Mouse (Mus musculus) T-helper 17 cell (primary cell): ENCODE data around the gene Fbxw7.

Source experiments
- in situ Hi-C, 2 experiments: fragments of 300-600 bp; cut with MboI, MseI; formaldehyde crosslinking; loops; 1 replicate in 1 of 2; 2 replicates in 1 of 2; pipeline ENCODE4 v1.15.1; 2025; ENCODE audit warnings: high pct_unique_total_duplicates in 2 of 2

The Fbxw7 gene

DNA sequence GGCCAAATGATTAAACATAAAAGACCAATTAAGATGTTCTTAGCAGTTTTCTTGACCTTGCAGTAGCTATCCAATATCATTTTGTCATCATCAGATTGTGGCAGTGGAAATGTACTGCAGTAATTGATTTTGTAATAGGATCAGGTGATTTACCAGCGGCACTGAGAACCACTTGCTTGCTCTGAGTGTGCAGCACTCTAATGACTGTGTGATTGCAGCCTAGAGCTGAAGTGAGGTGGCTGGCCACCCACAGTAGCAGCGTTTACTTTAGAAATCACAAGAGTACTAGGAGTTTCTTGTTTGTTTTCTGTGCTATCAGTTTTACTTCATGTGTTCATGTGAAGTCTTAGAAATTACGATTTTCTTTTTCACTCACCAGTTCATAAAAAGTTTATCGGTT lies 61.1 kb downstream of the Fbxw7 start:
- in situ Hi-C loops: no loop called here

DNA sequence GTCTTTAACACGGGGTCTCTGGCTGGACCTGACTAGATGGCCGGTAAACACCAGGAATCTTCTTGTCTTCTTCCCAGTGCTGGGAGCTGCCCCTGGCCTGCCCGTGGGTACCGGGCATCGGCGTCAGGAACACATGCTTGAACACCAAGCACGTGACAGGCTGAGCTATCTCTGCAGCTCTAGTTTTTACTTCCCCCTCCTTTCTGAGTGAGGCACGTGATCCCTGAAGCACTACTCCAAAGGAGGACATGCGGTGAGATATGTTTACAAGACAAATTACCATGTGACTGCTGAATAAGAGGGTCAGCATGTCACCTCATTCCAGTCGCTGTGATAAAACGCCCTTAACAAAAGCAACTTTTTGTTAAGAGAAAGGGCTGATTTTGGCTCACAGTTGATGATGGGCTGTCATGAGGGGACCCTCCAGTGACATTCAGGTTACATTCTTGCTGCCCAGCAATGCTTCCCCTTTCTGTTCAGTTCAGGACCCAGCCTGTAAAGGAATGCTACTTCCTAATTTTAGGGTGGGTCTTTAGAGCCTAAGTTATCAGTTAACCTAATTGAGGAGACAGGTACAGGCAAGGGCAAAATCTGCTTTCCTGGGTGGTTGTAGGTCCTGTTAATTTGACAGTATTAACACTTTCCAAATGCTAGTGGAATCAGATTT lies 68.9 kb downstream of the Fbxw7 start:
- in situ Hi-C loops: no loop called here

DNA sequence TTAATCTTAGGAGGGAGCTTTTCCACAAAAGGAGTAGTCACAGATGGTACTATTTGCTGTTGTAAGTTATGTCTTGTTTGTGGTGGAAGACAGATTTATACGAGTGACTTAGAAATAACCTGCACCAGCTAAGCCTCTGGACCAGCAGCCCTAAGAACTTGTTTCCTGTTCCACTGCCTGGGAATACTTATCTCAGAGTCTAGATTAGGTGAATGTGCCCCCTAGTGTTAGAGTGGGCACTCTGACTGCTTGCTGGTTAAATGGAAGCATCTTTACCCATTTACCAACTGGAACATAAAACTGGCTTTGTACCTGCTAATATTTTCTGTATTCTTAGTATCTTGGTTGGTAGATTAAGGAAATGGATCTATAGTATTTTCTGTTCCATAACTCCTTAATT lies 74.6 kb downstream of the Fbxw7 start:
- in situ Hi-C loops: no loop called here

DNA sequence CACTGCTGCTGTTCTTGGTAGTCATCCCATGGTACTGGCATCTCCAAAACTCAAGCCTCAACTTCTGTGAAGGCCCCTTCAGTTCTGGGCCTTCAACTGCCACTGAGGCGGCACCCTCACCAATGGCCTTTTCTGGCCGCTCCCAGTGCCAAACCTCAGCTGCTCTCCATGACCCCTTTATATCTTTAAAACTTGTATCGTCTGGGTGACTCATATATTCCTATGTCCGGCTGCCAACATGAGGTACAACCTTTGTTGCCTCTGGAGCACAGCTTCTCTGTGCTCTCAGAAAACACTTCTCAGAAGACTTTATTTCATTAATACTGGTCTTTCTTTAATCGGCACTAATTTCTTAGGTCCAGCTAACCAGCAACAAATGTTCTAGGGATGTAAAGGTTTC lies 75.9 kb downstream of the Fbxw7 start:
- in situ Hi-C loops: no loop called here

DNA sequence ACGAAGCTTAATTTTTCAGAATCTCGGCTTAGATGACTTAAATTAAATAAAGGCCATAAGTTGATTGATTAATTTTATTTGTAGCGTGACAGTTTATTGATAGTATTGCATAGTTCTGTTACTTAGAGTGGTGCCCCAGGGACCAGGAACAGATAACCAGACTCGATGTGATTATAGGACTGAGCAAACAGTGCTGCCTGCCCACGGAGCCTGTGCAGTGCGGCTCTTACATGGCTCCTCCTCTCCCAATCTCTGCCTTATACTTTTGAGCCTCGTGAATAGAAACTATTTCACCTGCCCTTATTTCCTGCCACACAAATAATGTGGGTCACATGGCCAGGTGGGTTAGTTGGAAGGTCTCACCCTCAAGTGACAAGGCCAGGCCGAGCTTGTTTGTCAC lies 82.9 kb downstream of the Fbxw7 start:
- in situ Hi-C loops: no loop called here

DNA sequence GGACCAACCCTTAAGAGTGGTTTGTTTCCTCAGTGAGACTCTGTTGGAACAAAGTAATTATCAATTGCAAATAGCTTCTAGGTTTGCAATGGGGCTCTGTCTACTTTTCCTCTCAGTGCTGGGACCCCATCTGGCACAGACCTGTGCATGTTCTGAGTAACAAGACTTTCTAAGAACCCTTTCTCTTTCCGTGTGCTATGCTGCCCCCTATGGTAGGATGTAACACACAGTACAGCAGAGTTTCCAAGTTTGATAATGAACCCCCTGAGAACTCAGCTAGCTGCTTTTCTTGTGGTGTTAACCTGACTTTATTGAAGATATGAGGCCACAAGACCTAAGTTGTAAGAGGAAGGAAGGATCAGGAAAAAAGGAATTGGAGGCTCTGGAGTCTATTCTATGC lies 91.5 kb downstream of the Fbxw7 start:
- in situ Hi-C loops: loop anchor here in 1 of 2 experiments (10.0 kb wide), 1 partner anchor 562 kb away; no protein-coding TSS in a partner anchor

DNA sequence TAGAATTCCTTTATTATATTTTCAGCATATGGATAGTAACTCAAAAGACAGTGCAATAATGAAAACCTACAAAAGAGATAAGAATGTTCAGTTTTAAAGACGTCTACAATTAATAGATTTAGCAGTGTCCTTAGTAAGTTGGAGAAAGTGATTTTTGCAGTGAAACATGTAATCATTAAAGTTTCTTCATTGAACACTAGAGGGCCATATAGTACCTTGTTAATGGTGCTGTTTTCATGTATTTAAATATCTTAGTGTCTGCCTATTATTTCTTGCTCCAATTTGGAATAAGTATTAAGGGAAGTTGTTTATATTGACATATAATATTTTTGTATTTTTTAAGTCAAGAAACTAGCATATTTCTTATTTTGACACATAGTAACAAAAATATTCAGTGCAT lies 99.2 kb downstream of the Fbxw7 start:
- in situ Hi-C loops: no loop called here

DNA sequence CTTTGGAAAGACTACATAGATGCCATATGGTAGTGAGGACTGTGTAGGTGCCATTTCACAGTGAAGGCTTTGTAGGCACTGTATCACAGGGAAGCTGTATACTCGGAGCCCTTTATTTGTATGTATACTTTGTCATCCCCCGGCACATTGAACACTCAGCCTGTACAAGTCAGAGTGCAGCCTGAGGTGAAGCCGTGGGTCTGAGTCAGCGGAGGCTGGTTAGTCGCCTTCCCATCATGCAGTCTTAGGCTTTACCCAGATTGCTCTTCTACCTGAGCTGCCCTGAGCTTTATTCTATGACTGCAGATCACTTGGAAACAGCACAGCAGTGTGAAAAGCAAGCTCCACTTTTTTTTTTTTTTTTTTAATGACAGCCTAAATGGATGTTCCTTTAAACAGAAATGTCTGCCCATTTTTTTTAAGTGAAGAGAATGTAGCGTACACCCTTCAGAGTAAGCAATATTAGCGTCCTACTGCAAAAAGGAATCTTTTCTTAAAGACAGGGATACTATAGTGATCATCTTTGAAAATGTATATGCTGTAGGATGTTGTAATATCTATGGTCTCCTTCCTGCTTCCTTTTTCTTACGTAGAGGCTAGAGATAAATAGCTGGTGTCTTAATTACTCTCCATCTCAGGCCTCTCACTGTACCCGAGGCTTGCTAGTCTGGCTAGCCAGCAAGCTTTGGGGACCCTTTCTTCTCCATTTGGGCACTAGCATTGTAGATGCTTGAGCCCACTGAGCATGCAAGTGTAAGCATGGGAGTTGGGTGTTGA lies 103.0 kb downstream of the Fbxw7 start:
- in situ Hi-C loops: no loop called here

DNA sequence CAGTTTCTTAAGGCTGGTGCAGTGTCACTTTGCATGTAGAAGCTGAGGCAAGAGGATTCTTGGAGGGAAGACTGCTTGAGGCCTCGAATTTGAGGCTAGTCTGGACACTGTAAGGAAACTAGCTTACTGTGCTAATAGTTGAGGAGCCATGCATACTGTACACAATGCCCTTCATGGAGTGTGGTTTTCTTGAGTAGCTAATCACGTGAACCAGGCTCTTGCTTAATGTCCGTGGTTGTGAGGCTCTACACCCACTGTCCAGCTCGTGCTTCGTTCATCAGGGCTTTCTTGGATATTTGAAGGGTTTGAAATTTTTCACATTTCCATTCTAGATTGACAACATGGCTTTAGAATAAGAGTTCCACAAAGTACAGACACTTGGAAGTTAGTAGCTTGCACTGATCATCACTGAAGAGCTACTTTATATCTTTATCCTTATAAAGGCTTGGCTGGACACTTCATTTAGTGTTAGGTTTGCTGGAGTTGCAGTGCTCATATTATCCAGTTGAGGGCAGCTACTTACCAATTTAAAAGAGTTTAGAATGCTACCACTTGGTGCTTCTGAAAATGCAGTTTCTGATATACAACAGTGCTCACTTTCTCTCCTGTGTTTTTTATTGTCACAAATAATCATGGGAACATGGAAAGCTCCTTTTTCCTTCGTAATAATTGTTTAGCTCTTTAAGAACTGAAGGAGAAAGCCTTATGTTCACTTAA lies 106.8 kb downstream of the Fbxw7 start:
- in situ Hi-C loops: no loop called here

DNA sequence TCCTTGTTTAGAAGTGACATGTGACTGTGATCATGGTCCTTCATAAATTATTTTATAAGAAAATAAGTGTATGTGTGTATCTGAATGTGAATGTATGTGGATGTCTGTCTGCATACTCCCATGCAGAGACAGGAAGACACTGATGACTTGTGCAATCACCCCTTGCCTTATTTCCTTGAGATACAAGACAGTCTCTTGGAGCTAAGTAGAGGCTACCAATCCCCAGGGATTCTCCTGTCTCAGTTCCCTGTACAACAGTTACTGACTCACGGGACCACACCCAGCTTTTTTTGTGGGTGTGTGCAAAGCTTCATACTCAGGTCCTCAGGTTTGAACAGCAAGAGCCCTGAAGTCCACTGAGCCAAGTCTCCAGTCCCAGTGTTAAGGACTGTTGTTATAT lies 108.2 kb downstream of the Fbxw7 start:
- in situ Hi-C loops: no loop called here

DNA sequence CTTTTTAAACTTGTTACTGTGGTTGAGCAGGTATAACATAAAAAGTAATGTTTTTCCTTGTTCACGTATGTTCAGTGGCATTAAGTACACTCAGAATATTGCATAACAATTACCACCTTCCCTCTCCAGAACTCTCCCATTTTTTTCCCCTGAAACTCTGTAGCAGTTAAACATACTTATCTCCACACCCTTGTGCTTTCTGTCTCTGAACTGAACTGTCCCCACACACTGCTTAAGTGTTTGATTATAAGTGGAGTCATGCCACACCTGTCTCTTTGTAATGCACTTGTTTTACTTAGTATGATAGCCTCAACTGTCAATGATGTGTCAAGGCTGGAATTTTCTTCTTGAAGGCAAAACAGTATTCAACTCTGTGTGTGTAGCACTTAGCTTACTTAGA lies 108.6 kb downstream of the Fbxw7 start:
- in situ Hi-C loops: no loop called here

DNA sequence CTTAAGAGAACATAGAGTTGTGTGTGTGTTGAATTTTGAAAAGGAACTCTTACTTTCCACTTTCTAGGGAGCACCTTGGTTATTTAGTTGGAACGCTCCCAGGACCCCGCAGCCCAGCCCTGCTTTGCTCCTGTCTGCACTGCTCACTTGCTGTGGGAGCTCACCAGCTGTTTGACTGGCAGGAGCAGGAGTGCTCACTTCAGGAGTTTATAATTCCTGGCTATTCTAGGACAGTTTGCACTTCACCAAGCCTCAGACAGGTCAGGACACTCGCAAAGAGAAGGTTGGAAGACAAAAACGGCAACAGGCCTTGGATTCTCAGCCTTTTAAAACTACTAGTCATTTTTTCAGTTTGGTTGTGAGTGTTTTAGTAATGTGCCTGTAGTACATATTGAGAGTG lies 110.2 kb downstream of the Fbxw7 start:
- in situ Hi-C loops: no loop called here

DNA sequence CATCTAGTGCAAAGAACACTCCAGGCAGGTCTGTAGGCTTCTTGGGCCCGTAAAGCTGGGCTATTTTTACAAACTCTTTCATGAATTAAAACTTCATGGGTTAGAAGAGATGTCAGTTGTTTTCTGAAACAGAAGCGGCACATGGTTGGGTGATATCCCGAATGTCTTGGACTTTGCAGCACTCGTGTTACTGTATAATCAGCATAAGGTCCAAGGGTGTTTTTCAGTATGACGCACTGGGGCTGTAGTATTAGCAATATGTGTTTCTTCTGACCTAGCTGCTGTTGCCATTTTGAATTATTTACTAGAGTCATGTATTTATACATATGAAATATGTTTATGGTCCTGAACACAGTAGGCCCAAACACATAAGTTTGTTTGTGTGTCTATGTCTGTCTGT lies 111.1 kb downstream of the Fbxw7 start:
- in situ Hi-C loops: no loop called here

DNA sequence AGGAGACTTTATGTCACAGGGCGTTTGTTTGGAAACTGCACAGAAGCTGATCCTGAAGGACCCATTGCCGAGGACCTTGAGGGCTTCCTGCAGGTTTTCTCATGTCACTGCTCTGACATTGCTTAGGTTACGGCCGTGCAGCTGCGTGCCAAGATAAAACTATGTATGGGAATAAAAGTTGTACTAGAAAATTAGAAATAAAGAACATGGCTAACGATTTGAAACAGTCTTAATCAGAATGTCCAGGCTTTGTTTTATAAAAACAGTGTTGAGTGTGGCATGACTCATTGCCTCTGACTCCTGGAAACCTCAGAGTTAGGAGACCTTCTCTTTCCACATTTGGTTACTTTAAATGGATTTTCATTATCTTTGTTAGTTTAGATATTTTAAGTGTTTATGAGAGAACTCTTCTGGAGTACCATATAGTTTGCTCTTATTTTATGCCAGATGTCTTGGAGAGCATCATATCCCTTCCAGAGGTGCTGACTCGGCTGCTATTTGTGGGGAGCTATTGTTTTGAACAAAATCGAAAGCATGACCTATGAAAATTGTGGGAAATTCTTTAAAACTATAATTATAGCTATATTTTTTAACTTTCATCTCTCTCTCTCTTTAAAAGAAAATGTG lies 112.2 kb downstream of the Fbxw7 start:
- in situ Hi-C loops: no loop called here

DNA sequence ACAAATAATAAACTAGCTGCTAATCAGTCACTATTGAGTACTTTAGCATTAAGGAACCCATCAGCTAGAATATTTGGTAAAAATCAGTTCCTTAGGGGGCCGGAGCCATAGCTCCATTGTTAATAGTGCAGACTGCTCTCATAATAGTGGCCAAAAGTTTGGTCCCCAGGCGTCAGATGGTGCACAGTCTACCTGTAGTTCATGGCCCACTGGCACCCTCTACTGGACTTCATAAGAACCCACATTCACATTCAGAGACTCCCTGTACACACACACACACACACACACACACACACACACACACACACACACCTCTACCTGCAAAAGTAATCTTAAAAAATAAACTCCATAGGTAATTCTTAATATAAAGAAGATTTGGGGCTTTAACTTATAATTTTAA lies 112.8 kb downstream of the Fbxw7 start:
- in situ Hi-C loops: no loop called here

DNA sequence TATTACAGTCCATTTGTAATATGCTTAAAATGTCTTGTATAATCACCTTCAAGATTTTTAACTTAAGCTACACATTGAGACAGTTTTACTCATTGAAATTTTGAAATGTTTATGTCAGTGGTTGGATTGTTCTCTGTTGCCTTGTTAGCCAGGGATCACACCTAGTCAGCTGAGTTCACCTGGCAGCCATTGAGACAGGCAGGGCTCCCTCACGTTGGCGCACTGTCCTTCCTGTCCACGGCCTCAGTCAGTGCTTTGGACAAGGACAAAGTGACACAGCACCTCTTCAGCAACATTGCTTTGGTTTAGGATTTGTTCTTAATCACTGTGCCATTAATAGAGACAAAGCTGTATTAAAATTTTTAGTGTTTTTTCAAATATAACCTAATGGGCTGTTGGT lies 114.1 kb downstream of the Fbxw7 start:
- in situ Hi-C loops: no loop called here

DNA sequence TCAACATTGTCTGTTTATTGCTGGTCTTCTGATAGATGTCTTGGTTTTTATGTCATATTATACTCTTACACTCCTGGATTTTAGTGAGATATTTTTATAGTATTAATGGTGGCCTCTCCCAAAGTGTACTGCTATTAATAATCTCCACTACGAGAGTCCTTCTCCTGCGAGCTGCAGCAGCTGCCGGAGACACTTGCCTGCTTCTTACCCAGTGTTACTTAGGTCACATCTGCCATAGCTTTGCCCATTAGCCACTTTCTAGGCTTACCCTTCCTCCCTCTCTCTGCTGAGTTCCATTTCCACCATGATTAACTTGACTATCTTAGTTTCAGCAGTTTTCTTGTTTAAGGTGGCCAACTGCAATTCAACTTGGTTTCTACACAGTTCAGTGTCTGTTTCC lies 115.6 kb downstream of the Fbxw7 start:
- in situ Hi-C loops: no loop called here

DNA sequence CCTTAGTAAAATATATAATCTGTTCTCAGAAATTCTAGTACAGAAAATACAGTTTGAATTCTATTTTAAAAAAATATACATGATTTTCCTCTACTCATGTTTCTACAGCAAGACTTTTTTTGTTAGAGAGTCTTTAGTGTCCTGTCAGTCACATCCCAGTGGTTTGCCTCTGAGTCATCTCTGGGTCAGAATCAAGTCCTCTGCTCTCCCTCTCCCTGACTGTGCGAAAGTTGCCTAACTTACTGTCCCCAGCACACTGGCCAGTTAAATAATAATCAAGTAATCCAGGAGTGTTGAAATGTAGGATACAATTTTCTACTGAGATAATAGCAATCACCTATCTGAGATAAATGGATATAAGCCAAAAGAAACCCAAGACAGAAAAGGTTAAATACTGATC lies 120.7 kb downstream of the Fbxw7 start:
- in situ Hi-C loops: no loop called here

DNA sequence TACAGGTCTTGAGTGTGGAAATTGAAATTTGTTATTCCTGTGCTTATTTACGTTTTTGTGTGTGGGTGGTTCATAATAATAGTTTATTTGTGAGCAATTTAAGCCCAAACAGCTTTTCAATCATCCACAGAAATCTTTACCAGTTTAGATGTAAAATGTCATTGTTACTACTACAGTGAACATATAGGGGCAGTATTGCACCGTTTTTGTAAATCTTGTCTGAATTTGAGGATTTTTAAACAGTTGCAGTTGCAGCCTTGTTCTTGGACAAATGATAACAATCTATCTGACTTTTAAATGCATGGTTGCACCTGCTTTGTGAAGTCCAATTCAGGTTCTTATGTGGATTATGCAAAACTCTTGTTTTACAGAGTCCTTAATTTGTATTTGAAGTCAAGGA lies 121.2 kb downstream of the Fbxw7 start:
- in situ Hi-C loops: no loop called here

DNA sequence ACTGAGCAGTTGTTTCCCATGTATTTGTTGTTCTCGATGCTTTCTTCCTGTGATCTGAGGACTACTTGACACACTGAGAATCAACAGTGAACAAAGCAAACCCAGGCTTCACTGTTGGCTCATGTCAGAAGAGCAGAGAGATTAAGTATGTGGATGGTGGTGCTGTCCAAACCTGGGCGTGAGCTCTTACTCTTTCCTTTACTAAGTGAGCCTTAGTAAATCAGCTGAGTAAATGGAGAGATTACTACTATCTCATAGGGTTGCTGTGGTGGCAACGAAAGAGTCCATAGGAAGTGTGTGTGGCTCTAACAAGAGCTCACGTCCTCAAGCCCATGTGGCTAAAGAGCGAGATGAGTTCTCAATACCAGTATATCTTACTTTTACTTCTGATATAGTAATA lies 121.9 kb downstream of the Fbxw7 start:
- in situ Hi-C loops: no loop called here

DNA sequence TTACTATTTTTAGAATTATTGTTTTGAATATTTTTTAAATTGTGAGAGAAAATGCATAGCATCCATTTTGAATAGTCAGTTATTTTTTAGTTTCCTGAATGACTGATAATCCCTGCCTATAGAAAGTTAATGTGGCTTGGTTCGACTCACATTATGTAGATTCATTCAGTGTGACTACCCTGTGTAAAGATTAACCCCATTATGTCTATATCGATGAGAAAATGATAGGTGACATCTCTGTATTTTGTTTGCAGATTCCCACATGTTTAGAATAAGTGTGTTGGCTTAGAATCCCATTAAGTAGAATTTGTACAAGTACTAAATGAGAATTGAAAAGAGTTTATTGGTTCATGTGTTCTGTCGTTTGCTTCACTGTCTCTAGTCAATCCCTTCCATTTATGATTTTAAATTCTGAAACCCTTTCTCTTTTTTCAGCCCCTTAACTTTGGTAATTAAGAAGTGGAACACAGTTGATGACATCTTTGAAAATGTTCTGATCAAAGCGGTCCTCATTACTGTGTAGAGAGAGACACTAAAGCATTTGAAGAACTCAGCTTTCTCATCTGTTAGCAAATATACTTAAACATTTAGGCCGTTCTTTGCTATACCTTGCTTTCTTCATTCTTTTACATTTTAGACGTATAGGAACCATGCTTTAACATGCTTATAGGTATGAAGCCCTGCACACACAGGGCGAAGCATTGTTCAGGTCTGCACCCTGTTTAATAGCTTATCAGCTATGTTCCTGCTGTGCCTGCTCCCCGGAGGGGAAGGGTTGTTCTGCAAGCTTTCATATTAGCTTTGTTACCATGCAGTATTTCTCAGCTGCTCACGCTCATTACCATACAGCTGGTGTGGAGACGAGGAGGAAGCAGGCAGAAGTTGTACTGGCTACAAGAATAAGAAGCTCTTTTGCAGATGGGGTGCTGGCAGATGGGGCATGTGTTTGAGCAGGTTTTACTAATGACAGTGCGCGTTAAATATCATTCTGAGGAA lies 122.6 kb downstream of the Fbxw7 start:
- in situ Hi-C loops: no loop called here
